Mouse (Mus musculus): ENCODE results near the gene Wfs1.
"Not testable (repeated sequence)": the region's sequence is repeated elsewhere in the genome, so short reads cannot be mapped to it uniquely, and the experiment has no call there.

Gene Wfs1

DNA sequence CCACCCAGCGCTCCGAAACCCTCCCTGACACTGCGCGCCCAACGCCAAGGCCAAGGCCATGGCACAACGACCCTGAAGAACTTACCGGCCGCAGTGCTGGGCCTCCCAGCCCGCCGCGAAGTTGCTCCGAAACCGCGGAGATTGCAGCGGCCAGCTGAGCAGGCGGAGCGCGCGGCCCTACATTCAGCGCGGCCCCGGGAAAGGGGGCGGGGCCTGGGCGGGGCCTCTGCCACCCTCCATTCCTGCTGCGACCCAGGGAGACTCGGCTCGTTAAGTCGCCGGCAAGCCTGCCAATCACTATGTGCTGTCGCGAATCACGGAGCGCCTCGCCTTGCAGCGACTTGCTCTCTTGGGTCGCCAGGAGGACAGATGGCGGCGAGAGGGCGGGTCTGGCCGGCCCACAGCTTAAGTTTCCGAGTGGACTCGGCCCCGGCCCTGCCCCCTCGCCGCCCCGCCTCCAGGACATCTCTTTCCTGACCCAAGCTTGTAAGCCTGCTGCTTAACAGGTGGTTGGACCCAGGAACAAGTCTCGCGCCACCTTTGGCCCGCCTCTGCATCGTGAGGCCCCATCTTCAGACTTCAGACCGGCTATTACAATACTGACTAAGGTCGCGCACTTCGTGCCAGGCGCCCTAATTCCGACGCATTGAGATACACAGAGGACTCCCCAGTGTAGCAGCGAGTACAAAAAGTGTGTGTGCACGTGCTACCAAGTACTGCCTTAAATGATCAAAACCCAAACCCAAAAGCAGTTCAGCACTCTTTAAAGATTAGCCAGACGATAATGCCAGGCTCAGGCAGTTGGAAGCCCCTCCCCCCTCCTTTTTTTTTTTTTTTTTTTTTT lies at the start of gene Wfs1:
Wfs1 (minus strand) TSS at position 425 of the 844 bp plus-strand sequence.
- DNase-seq (ENCODE audit: low read depth in 2 of 2, low spot score in 2 of 2), result peak; percentile 82 to 85

DNA sequence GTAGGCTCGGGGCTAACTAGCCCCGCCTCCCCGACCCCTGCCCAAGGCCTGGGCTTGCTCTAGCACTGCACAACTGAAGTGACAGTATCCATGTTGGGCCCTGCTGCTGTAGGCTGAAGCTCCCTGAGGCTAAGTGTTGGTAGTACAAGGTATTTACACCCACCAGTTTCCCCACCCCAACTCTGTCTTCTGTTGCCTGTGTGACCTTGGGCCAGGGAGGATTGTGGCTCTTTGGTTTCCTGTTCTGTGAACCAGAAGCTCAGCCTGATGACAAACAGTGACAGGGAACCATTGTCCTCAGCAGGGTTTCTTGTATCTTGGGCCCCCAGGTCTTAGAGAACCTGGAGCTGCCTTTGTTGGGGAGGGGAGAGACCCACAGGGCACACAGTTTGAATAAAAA lies 47.9 kb upstream of the Wfs1 start:
- DNase-seq (ENCODE audit: low read depth in 2 of 2, low spot score in 2 of 2), result peak; percentile 44 to 51

DNA sequence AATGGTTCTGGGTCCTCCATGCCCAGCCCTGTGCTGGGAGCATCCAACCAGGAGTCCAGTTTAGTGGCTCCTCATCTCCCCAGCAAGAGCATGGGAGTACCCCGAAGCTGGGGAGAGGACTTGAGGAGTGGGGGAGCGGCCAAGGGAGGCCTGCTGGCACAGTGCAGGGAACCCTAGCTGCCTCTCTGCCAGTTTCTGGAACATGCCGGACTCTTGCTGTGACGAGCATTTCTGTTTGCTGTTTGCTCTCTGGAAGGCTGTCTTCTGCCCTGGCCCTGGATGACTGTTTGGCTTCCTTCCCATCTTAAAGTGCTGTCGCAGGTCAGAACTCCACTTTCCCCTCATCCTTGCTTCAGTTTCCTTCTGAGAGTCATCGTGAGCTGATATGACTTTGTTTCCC lies 46.9 kb upstream of the Wfs1 start:
- no peak for DNase-seq (ENCODE audit: low read depth in 2 of 2, low spot score in 2 of 2)

DNA sequence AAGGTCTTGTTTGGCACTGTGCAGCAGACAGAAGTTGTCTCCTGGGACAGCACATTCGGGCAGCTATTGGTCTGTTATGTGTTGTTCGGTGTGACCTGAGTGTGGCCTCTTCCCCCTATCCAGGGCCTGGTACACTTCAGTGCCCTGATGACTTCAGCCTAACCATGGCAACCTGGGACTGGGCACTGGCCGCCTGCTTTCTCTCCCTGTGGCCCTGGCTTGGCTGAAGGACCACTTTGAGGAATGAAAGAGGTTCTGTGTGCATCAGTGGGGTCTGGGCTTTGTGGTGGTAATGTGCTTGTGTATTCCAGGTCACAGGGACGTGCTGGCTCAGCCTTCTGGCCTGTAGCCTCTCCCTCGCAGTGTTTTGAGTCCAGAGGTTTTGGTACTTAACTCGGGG lies 46.2 kb upstream of the Wfs1 start:
- DNase-seq (ENCODE audit: low read depth in 2 of 2, low spot score in 2 of 2), result no peak

DNA sequence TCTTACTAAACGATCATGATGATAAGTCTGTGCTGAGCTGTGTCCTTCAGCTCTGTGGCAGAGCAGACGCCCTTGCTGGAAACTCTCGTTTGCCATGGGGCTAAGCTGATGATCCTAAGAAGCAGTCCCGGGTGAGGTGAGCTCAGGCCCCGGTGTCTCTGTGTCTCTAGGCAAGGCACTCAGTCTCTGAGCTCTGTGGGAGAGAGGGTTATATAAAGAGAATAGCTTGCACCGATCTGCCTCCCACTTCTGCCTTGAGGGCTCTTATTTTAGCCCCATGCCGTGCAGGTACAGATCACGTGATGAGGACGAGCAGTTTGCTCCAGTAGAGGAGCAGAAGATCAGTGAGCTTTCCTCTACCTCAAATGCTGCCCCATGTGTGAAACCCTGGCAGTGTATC lies 41.7 kb upstream of the Wfs1 start:
- no peak for DNase-seq (ENCODE audit: low read depth in 2 of 2, low spot score in 2 of 2)

DNA sequence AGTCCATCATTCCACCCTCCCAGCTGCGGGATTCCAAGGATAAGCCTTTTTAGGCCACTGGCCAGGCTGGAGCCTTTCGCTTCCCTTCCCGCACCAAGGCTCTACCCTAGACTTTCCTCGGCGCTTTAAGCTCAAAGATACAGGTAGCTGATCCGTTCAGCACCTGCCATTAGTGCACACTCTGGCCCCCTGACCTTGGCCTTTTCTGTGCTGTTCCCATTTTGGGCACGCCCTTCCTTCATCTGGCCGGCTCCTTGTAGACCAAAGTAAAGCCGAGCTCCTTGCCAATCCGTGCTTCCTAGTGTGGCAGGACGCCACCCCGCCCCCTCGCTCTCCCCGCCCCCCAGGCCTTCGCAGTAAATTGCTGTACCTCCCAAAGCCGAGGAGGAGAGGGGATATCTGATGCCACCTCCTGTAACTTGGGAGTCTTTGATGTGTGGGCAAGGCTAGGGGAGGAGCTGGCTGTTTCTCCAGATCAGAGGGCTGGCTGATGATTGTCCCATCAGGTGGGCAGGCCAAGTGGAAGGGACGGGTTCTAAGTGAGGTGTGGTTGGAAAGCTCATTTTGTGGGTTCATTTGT lies 40.4 kb upstream of the Wfs1 start:
- DNase-seq (ENCODE audit: low read depth in 2 of 2, low spot score in 2 of 2), result no peak

DNA sequence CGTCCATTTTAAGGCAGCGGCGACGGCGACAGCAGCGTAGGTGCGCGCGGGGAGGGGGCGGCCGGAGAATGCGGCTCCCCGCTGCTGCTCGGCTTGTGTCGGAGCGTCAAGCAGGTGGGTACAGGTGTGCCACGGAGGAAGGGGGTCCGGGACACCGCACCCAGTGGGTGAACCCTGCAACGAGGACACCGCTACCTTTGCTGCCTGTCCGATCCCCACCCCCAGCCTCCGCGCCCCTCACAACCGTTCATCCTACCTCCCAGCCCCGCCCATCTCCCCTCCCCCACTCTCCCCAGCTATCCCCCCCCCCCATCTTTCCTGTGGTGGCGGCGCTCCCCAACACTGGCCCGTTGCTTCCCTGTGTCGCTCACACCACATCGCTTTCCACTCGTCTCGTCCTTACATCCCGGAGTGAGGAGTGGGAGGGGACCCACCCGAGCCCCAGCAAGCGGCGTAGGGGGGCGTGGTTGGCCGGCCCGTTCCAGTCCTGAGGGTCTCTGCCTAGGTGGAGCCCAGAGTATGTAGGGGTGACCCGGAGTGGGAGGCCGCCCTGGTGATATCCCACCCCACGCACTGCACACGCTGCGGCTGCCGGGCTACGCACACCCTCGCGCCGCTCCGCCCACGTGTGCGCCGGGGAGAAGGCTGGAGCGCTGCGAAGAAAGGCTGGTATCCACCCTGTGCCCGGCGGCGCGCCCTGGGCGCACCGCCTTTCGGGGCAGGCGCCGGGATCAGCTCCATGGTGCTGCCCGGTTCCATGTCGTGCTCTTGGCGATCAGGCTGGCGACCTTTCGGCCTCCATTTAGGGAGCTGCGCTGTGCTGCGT lies 39.7 kb upstream of the Wfs1 start:
- no peak for DNase-seq (ENCODE audit: low read depth in 2 of 2, low spot score in 2 of 2)

DNA sequence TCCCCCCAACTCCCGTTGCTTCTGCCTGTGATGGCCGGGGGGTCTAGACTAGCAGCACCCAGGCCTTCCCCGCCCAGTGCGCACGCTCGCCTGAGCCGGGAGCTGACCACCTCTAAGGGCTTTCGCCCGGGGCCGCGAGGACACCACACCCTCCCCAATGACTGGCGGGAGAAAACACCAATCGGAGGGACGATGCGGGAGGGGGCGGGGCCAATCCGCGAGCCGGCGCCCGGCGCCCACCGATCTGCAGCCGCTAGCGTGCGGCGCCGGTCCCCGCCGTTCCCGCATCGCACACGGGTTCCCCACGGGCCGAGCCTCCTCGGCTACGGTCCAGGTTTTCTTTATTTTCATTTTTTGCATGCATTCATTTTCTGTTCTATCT lies 39.1 kb upstream of the Wfs1 start:
- DNase-seq (ENCODE audit: low read depth in 2 of 2, low spot score in 2 of 2), result no peak

DNA sequence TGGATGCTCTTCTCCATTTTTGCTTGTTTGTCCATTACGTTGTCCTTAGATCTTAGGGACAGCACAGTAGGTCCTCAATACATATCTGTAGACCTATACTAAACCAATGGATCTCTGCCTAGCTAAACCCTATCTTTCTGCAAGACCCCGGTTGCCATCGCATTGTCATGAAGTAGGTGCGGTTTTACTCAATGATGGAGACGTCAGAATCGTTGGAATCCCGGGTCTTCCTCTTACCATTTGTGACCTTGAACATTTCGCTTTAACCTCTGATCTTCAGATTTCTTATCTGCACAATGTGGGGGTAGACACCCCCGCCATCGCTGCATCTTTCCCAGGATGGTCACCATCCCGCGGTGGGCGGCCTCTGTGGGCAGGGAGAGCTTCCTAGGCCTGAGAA lies 38.7 kb upstream of the Wfs1 start:
- no peak for DNase-seq (ENCODE audit: low read depth in 2 of 2, low spot score in 2 of 2)

DNA sequence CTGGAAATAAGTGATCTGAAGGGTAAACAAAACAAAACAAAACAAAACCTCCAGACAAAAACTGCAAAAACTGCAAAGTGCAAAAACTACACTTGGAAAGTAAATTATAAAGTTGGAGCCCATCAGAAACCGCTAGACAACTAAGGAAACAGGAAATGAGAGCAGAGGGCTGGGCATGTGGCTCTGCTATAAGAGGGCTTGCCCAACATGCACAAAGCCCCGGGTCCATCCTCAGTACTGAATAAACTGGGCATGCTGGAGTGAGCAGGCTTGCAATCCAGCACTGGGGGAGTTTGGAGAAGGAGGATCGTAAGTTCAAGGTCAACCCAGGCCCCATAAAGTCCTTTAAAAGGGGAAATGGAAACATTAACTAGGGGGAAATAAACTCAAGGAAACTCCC lies 28.2 kb upstream of the Wfs1 start:
- DNase-seq (ENCODE audit: low read depth in 2 of 2, low spot score in 2 of 2), result no peak

DNA sequence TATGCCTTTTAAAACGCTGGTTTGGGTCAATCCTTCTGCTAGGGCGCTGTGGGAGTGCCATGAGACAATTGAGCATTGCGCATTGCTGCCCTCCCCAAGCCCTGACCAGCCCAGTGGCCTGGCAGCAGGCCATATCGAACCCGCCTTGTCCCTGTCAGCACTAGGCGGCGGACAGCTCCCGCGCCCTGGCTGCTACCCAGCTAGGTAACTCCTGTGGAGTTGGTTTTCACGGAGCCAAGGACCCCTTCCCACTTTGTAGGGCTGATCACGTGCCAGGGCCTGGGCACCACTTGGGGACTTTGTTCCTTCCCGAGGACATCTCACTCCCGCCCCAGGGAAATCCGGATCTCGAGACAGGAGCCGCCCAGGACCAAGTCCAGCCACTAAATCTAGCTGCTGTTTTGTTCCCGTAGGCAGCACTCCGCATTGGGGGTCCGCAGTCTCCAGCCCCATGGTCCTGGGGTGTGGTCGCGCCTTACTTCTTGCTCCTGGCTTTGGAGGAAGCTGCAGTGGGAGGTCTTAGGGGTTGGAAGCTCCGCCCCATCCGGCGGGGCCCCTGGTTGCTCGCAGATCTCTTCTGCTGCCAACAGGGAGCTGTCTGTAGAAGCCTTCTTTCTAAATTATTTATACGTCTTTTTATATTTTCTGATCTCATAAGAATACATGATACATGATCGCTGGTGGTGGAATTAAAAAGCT lies 26.8 kb upstream of the Wfs1 start:
- DNase-seq (ENCODE audit: low read depth in 2 of 2, low spot score in 2 of 2), result no peak

DNA sequence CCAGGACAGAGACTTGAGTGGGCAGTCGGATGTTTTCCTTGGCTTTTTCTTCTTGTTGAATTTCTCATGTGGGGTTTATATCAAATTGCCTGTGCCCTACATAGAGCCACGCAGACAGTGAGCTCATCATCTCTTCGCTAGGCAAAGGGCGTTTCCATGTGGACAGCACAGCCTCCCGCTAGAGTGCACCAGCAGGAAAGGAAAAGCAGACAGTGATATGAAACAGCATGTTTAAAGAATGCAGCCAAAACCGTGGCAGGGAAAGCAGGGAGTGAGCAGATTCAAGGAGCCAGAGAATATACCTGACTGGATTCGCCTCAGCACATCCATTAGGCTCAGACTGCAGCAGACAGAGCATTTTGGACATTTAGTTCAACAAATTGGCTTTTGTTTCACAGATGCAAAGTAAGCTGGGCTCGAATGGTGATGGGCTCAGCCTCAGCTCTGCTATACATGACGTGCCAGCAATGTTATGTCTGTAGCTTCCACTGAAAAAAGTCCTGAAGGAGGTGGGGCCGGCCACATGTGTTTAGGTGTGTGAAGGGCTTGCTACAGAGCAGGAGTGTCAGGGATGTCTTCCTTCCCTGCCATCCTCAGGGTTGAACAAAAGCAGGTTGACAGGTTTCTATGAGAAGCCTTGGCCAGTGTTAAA lies 21.8 kb upstream of the Wfs1 start:
- no peak for DNase-seq (ENCODE audit: low read depth in 2 of 2, low spot score in 2 of 2)

DNA sequence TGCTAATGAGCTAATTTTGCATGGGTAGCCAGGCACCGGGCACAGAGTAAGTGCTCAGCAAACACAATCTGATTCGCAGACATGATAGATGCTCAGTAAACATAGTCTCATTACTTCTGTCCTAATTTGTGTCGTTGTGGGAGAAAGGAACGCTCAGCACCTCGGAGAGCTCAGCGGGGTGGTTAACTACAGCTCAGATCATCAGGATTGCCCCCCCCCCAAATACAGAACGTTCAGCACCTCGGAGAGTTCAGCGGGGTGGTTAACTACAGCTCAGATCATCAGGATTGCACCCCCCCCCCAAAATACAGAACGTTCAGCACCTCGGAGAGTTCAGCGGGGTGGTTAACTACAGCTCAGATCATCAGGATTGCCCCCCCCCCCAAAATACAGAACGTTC lies 20.8 kb upstream of the Wfs1 start:
- DNase-seq (ENCODE audit: low read depth in 2 of 2, low spot score in 2 of 2), result not testable (repeated sequence)

DNA sequence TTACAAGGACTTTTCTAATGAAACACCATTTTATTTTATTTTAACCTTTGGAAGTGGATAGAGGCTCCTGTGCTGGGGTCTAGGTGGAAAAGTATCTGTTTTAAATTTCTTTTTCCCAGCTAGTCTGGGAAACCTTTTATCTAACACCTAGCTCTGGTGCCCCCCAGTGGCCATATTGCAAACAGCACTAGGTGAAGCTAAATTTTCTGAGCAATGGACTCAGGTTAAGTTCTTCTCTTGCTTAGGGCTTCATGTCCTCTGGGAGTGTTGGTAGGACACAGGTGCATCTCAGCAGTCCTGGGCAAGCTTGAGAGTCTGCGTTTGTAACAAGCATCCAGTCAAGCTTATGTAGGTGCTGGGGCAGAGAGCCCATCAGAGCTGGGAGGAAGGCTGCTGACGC lies 13.0 kb upstream of the Wfs1 start:
- DNase-seq (ENCODE audit: low read depth in 2 of 2, low spot score in 2 of 2), result peak; percentile 66 to 83

DNA sequence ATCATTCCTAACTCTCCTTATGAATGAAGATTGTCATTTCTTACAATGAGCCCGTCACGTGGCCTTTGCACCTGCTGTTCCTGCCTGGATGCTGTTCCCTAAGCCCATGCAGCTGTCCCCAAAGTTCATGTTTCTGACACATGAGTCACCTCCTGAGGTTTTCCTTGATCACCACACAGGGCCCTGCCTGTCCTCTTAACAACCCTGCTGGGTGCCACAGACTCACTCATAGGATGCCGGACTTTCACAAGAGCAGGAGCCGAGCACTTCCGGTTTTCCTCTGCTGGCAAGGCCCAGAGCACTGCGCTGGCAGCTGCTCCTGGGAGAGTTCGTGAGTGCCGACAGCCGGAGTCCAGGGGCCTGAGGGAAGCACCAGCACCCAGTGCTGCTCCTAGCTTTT lies 12.0 kb upstream of the Wfs1 start:
- DNase-seq (ENCODE audit: low read depth in 2 of 2, low spot score in 2 of 2), result no peak

DNA sequence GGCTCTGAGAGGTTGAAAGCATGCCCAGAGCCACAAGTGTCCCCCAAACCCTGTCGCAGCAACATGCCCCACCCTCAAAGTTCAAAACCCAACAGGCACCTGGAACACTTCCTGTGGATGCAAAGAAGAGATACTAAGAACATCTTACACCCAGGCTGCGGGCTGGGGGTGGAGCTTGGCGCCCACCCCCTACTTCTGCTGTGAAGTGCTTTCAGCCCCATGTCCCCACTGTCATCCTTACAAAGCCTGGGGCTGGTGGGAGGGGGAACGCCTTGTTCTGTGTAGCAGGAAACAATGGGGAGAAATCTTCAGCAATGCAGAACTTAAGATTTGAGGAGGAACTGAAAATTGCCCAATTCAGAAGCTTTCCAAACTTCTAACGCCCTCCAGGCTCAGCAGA lies 9.0 kb upstream of the Wfs1 start:
- no peak for DNase-seq (ENCODE audit: low read depth in 2 of 2, low spot score in 2 of 2)

DNA sequence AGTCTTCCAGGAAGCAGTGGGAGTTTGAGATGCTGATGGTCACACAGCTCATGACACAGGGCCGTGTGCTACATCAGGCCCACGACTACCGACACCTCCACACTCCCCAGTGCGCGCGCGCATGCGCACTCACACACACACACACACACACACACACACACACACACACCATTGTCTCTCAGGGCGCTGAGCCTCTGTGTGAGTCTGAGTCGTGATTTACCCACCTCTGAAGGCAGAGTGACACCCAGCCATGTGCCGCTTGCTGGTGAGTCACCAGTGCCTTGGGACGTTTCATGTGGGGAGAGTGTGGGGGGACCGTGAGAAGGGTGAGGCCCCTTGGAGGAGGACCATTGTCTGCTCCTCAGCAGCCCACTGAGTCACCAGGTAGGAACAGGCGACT lies 7.4 kb upstream of the Wfs1 start:
- DNase-seq (ENCODE audit: low read depth in 2 of 2, low spot score in 2 of 2), result peak in 1 of 2 experiments; percentile 41

DNA sequence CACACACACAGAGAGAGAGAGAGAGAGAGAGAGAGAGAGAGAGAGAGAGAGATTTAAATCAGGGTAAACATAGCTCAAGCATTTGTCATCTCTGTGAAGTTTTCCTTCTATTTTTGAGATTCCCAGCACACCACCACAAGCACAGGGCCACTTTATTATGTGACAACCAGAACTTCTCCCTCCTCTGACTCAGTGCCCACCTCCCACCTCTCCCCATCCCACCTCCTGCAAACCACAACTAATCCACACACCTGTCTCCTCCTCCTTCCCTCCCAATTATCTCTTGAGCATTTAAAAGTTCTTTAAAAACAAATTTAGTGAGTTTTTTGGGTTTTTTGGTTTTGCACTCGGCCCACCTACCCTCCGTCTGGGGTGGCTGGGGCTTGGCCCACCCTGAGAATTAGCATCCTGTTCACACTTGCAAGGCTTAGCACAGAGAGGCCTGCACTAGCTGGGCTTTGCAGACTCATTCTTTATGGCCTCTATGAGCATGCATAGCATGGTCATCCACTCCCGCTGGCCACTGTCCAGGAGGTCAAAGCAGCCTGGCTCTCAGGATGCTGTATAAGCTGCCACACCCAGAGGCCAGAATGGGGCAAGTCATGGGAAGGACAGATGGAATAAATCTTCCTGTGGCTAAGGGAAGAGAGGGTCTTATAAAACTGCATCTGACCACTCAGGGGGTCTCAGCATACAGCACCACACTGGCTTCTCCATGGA lies 1.8 kb upstream of the Wfs1 start:
- no peak for DNase-seq (ENCODE audit: low read depth in 2 of 2, low spot score in 2 of 2)

DNA sequence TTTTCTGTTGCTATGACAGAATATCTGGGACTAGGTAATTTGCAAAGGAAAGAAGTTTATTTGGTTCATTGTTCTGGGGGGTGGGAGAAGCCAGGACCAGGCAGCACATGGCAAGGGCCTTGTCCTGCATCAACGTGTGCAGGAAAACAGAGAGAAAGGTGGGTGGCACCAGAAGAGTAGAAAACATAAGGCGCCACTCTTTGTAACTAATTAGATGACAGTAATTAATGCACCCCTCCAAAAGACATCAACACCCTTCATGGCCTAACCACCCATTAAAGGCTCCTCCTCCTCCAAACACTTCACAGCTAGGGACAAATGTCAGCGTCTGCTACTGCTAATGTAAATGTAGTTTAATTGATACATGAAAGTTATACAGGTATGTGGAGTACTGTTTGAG lies 1.2 kb upstream of the Wfs1 start:
- DNase-seq (ENCODE audit: low read depth in 2 of 2, low spot score in 2 of 2), result no peak

DNA sequence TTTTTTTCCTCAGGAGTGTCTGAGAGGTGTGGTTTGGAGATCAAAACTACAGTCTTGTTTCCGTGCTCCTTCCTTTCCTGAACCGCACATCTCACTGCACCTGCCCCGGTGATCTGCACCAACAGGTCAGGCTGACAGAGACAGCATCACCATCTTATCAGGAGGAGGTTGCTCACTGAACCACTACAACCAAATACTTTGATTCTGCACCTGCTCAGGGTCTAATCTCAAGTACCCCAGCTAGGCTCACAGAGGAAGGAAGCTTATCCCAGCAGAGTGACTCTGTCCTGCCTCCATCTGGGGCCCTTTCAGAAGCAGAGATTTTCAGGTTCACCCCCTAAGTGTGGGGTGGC lies 596 bp upstream of the Wfs1 start:
- no peak for DNase-seq (ENCODE audit: low read depth in 2 of 2, low spot score in 2 of 2)
